Mouse (Mus musculus) thymus, postnatal 0 days (tissue): ENCODE measurements around the gene Gm9611. TPM values are rescaled to one million over a fixed set of nuclear protein-coding genes. Genes with fewer than 3 reads are reported as not detected.
"Not testable (repeated sequence)": the region's sequence is repeated elsewhere in the genome, so short reads cannot be mapped to it uniquely, and the experiment has no call there.

ENCODE experiments used
- DNase-seq: peaks from one replicate; pipeline ENCODE4 v3.0.0-alpha.2; 2015; ENCODE audit warnings: low spot score
- microRNA-seq: library from miRNA; unstranded; fragments of <30 nt; microRNA quantifications from one replicate; pipeline ENCODE4, GENCODE M21; 2016; ENCODE audit warnings: borderline number of aligned reads
- polyA plus RNA-seq: library from polyadenylated mRNA; unstranded; fragments of >200 nt; fragmentation: Nextera tagmentation; extraction: Ambion mirVana; gene quantifications from 2 replicates; pipeline ENCODE4 v1.2.1, GENCODE M21; 2015

The Gm9611 gene
- polyA plus RNA-seq = not detected in 2 replicates

DNA sequence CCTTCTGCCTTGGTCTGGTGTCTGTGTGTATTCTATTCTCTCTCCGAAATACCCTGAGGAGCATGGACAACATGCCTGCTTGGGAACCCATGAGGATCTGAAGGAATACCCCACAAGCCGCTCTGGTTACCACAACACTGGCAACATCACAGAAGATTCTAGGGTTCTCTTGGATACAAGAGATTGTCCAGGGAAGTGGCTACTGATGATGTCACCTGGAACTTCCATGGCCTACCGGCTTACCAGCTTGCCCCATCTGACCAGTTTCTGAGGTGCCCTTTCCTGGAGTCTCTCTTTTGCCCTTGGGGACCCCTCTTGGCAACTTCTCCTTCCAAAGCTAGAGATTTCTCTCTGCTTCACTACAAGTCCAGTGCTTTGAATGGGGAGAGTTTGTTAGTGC is at the start of gene Gm9611:
TSS of gene Gm9611 (minus strand) at position 101 of the 400 bp plus-strand sequence.
- not testable (repeated sequence) for DNase-seq

DNA sequence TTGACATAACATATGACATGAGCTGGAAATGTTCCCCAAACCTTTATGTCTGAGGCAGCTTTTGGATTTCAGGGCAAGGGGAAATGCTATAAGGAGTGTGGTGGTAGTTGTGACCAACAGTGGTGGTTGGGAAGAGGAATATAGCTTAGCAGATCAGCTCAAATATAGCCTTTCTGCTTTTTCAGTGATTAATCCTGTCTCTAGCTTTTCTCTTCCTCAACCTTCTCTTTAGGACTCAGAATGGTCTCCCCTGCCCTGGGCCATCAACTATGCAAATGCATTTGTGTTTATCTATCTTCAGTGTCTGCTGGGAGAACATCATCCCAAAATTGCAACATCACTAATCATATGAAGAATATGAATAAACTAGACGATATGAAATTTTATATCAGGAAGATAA is 12.8 kb upstream of the Gm9611 start, which contains the start of gene Gm7995:
TSS of gene Gm7995 (plus strand) at position 301 of the 400 bp plus-strand sequence.
- not testable (repeated sequence) for DNase-seq

DNA sequence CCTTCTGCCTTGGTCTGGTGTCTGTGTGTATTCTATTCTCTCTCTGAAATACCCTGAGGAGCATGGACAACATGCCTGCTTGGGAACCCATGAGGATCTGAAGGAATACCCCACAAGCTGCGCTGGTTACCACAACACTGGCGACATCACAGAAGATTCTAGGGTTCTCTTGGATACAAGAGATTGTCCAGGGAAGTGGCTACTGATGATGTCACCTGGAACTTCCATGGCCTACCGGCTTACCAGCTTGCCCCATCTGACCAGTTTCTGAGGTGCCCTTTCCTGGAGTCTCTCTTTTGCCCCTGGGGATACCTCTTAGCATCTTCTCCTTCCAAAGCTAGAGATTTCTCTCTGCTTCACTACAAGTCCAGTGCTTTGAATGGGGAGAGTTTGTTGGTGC is 37.2 kb downstream of the Gm9611 start, which contains the start of gene Gm17026:
TSS of gene Gm17026 (minus strand) at position 101 of the 400 bp plus-strand sequence.
- not testable (repeated sequence) for DNase-seq

Small RNAs within 50 kb of the gene (microRNA-seq; reads per million reads assigned to microRNA genes)
- gene Gm25208 (not detected), gene Gm25892 (not detected)

Other genes starting within 250 kb of the Gm9611 start
- not detected in 2 replicates for gene Gm7951, start 180.0 kb downstream of the Gm9611 start, polyA plus RNA-seq
- gene Gm17027, start 134.7 kb downstream of the Gm9611 start, polyA plus RNA-seq = not detected in 2 replicates
- not detected in 2 replicates for gene Gm3573, start 106.6 kb downstream of the Gm9611 start, polyA plus RNA-seq
- gene Gm17026, start 37.3 kb downstream of the Gm9611 start, polyA plus RNA-seq = not detected in 2 replicates
- not detected in 2 replicates for gene Gm7995, start 12.9 kb upstream of the Gm9611 start, polyA plus RNA-seq
- gene Gm8005, start 142.3 kb upstream of the Gm9611 start, polyA plus RNA-seq = not detected in 2 replicates
- not detected in 2 replicates for gene Gm8011, start 166.5 kb upstream of the Gm9611 start, polyA plus RNA-seq
- gene Gm8020, start 205.0 kb upstream of the Gm9611 start, polyA plus RNA-seq = not detected in 2 replicates
- gene Gm8024, start 226.9 kb upstream of the Gm9611 start, polyA plus RNA-seq = not detected in 2 replicates